Mouse (Mus musculus): ENCODE results near the gene BC005537. TPM values are rescaled to one million over a fixed set of nuclear protein-coding genes. Genes with fewer than 3 reads are reported as not detected.
A peak's percentile ranks its signal among the peaks of the same experiment; 100 is the strongest.
"Not testable (repeated sequence)": the region's sequence is repeated elsewhere in the genome, so short reads cannot be mapped to it uniquely, and the experiment has no call there.

The BC005537 gene
- polyA plus RNA-seq, 1 experiment from 2014 or later: 308 TPM

DNA sequence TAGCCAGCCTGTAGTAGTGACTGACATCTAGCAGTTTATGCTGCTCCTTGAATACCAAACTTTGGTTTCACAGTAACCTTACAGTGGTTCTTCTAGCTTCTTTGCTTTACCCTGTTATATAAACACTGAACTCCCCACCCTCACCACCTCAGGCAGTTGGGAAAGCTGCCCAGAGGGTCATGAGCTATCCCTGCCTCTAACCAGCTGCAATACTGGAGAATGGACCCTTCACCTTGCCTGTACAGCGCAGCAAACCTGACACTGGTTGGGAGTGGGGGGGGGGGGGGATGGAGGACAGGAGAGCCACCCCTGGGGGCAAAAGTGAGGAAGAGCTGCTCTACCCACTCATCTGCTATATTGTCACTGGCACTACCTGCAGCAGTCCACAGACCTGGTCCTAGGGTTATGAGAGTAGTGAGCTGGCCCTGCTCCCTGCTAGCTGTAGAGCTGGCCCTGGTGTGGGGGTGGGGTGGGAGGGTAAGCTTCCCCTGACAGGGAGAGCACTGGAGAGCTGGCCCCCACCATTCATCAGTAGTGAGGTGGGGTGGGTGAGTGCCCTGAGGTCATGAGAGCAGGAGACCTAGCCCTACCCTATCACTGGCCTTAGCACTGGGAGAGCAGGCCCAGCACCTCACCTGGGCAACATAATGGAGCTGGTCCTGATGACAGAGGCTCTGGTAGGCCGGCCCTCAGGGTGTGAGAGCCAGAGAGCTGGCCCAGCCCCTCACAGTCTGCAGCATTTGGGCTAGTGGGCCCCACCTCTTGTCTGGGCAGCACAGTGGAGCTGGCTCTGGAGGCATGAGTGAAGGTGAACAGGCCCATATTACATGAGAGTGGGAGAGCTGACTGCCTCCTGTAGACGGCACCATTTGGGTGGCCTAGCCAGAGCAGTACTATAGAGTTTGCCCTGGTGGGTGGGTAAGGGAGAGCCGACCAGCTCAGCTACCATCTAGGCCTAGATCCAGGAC lies 15.0 kb downstream of the BC005537 start:
- Histone ChIP-seq H3K36me3 (ENCODE audit: inconsistent target) (peaks cover 31% of the 10 kb centered on the region), H3K4me3 (ENCODE audit: inconsistent target) (no peak overlapping the region), H3K27ac (no peak overlapping the region), H3K79me2 (ENCODE audit: inconsistent target) (peaks cover 13% of the 10 kb centered on the region)
- WGBS (ENCODE audit: missing documents): 85% methylated on average over 4 of the region's 4 CpGs

DNA sequence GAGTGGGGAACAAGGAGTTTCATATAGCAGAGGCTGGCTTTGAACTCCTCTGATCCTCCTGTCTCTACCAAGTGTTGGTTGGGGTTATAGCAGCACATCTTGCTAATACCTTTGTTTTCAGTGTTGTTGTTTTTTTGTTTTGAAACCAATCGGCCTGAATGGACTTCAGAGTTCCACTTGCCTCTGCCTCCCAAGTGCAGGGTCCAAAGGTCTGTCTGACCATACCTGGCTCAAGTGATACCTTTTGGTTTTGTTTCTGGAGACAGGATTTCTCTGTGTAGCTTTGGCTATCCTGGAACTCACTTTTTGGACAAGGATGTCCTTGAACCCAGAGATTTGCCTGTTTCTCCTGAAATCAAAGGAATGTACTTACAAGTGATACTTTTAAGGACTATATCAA lies 18.5 kb downstream of the BC005537 start:
- peaks cover 6% of the 10 kb centered on the region for H3K36me3 ChIP-seq (ENCODE audit: inconsistent target)
- 100% methylated on average over 1 of the region's 1 CpGs for WGBS (ENCODE audit: missing documents)
- H3K4me3 ChIP-seq (ENCODE audit: inconsistent target): no peak overlapping the region
- H3K27ac ChIP-seq: no peak overlapping the region
- no peaks in the 10 kb centered on the region; the same call in 1 of the 2 replicates for H3K79me2 ChIP-seq (ENCODE audit: inconsistent target)

DNA sequence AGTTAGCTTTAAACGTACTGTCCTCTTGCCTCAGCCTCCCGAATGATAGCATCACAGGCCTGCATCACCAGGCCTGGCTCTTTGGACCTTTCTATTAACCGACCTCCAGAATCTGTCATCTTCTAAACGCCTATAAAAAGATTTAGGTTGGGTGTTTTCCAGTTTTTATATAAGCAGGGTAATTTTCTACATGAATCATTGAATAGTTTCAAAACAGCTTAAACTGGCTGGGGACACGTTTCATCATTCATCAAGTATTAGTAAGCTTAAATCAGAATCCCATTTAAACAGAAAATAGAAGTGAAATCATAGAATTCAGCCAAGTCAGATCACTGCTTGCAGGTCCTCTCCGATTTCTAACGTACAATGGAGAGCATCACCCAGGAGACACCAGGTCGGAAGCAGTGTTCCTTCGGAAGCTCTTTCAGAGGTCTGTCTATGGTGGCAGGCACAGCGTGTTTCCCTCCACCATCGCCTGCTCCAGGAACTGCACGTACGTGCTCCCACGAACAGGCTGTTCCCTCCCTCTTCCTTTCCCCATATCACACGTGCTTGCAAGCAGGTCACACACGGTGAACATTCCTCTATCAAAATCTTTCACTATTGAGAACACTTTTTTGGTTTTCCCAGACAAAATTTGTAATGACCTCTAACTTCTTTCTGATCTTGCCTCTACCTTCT lies 21.3 kb downstream of the BC005537 start:
- 92% methylated on average over 16 of the region's 16 CpGs for WGBS (ENCODE audit: missing documents)
- Histone ChIP-seq H3K79me2 (ENCODE audit: inconsistent target) (peaks cover 9% of the 10 kb centered on the region; the same call in 1 of the 2 replicates), H3K27ac (no peak overlapping the region), H3K4me3 (ENCODE audit: inconsistent target) (no peak overlapping the region), H3K36me3 (ENCODE audit: inconsistent target) (peaks cover 9% of the 10 kb centered on the region; the same call in 1 of the 2 replicates)

DNA sequence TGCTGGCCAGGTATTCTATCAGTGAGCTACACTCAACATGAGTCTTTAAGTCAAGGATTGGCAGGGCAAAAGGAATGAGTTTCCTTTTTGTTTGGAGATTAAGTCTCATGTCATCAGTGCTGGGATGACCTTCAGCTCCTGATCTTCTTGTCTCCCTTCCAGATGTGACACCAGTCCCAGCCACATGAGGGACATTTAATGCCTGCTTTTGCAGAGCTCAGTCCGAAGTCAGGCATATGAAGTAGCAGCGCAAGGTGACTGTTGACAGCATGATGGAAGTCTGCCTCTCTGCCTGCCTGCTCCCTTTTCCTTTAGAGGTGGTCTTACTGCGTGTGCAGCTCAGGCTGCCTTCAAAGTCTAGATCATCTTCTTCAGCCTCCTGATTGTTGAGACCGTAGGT lies 23.2 kb downstream of the BC005537 start:
- peaks cover 17% of the 10 kb centered on the region; the same call in 1 of the 2 replicates for H3K79me2 ChIP-seq (ENCODE audit: inconsistent target)
- no peak overlapping the region for H3K4me3 ChIP-seq (ENCODE audit: inconsistent target)
- H3K27ac ChIP-seq: no peak overlapping the region
- peaks cover 9% of the 10 kb centered on the region; the same call in 1 of the 2 replicates for H3K36me3 ChIP-seq (ENCODE audit: inconsistent target)
- 93% methylated on average over 4 of the region's 4 CpGs for WGBS (ENCODE audit: missing documents)

DNA sequence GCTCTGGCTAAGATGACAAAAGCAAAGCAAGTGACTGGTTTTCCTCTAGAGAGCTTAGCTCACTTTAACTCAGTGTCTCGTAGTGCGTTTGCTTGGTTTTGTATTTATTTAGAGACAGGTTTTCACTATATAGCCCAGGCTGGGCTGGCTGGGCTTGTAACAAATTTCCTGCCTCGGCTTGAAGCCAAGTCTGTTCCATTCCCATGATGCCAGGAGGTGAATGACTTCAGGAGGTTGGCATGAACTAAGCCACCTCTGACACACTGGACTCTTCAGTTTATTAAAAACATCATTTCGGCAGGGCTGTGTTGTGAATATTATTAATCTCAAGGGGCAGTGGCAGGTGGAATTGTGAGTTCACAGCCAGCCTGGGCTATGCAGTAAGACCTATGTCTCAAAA lies 24.1 kb downstream of the BC005537 start:
- H3K79me2 ChIP-seq (ENCODE audit: inconsistent target): peaks cover 27% of the 10 kb centered on the region
- H3K36me3 ChIP-seq (ENCODE audit: inconsistent target): peaks cover 7% of the 10 kb centered on the region; the same call in 1 of the 2 replicates
- WGBS (ENCODE audit: missing documents): 84% methylated on average over 4 of the region's 4 CpGs
- H3K27ac ChIP-seq: no peak overlapping the region
- H3K4me3 ChIP-seq (ENCODE audit: inconsistent target): no peak overlapping the region

DNA sequence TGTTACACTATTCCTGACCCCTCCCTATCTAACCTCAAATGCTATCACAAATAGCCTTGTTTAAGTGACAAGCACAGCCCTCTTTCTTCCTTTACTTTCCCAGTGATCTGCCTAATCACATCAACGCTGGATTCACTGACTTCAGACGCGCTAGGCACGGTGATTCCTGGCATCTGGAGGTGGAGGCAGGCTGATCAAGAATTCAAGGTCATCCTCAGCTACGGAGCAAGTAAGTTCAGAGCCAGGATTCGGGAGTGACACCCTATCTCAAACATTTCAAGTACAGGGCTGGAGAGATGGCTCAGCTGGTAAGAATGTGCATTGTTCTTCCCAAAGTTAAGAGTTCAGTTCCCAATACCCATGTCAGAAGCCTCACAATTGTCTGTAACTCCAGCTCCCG lies 24.7 kb downstream of the BC005537 start:
- H3K27ac ChIP-seq: no peak overlapping the region
- H3K4me3 ChIP-seq (ENCODE audit: inconsistent target): no peak overlapping the region
- 0 out of 2 replicates have a peak, but pooled peaks cover 5% of the 10 kb centered on the region for H3K36me3 ChIP-seq (ENCODE audit: inconsistent target)
- 90% methylated on average over 7 of the region's 7 CpGs for WGBS (ENCODE audit: missing documents)
- peaks cover 32% of the 10 kb centered on the region for H3K79me2 ChIP-seq (ENCODE audit: inconsistent target)

DNA sequence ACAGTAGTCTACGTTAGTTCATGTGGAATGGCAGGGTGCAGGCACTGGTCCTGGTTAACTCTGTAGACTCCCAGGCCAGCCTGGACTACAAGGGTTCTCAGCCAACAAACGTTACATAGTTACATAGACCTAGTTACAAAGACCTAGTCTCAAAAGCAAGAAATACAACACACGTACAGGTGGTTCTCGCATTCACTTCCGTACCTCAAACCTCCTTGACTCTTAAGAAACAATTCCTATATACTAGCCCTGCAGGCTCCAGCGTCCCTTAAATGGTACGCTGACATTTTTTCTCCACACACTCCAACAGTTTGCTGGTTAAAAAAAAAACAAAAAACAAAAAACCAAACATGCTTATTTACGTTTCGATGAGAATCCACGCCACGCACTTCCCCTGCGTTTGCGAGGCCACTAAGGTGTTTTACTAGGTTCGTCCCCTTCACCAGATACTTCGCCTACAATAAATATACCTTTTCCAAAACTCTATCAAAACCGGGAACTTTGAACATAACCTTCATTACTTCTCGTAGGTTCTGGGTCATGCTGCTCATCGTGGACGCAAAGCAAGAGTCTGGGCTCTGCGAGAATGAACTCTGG lies 29.4 kb downstream of the BC005537 start:
- Histone ChIP-seq H3K36me3 (ENCODE audit: inconsistent target) (no peaks in the 10 kb centered on the region), H3K4me3 (ENCODE audit: inconsistent target) (peak overlapping the region; percentile 83), H3K27ac (peak overlapping the region; percentile 79), H3K79me2 (ENCODE audit: inconsistent target) (peaks cover 71% of the 10 kb centered on the region)
- WGBS (ENCODE audit: missing documents): 2% methylated on average over 20 of the region's 20 CpGs

DNA sequence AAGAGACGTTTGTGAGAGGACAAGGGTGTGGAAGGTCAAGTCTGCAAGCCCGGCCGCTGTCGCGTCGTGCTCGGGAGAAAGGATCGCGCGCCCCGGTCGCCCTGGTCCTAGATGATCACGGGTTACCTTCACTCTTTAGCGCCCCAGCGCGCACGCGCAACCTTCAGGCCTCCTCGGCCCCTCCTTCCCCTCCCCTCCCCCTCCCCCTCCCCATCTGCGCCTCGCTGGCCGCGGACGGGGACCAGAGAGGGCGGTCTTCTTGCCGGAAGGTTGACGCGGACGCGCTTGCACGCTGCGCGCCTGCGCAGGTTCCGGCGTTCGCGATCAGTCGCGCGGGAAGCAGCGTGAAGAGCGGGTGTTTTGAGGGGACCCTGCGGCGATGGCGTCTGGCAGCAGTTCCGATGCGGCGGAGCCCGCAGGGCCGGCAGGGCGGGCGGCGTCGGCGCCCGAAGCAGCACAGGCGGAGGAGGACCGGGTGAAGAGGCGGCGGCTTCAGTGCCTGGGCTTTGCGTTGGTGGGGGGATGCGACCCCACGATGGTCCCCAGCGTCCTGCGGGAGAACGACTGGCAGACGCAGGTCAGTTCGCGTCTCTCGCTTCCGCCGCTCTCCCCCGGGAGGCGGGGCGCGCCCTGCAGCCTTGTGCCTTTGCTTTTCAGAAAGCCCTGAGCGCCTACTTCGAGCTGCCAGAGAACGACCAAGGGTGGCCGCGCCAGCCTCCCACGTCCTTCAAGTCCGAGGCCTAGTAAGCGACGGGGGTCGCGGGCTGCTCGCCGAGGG lies 30.1 kb downstream of the BC005537 start, which contains the start of the genes Acot13 and Tdp2:
TSS of gene Acot13 (minus strand) at position 188 of the 778 bp plus-strand sequence.
TSS of gene Tdp2 (plus strand) at position 327 of the 778 bp plus-strand sequence.
- Histone ChIP-seq H3K4me3 (ENCODE audit: inconsistent target) (peak within 1 kb of the TSS; percentile 83), H3K27ac (peak within 1 kb of the TSS; percentile 79), H3K79me2 (ENCODE audit: inconsistent target) (peaks cover 78% of the 10 kb centered on the region), H3K36me3 (ENCODE audit: inconsistent target) (no peaks in the 10 kb centered on the region)
- WGBS (ENCODE audit: missing documents): under 1% methylated on average over 58 of the region's 90 CpGs

DNA sequence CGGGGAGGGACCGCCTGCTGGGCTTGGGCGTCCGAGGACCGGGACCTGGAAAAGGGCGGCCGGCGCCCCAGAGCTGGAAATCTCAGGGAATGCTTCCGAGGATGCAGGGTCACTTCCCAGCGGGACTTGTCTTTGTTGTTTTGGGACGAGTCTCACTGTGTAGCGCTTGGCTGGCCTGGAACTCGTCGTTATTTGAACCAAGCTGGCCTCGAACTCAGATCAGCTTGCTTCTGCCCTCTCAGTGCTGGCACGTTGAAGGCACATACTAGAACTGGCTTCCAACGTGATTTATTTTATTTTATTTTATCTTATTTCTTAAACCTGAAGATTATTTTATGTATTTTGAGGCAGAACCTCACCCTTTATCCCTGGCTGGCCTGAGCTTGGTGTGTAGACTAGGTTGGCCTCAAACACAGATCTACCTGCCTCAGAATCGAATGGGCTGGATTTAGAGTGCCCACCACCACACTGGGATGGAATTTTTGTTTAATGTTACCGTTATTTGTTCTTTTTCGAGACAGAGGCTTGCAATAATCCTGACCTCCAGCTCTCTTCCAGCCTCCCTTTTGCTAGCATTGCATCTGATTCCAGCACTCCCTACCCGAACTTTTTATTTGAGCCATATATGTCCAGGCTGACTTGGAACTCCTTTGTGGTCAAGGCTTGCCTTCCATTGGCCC lies 30.8 kb downstream of the BC005537 start:
- Histone ChIP-seq H3K36me3 (ENCODE audit: inconsistent target) (no peaks in the 10 kb centered on the region), H3K4me3 (ENCODE audit: inconsistent target) (peak overlapping the region; percentile 65), H3K27ac (peak overlapping the region; percentile 24; the same call in 1 of the 2 replicates), H3K79me2 (ENCODE audit: inconsistent target) (peaks cover 82% of the 10 kb centered on the region)
- 6% methylated on average over 21 of the region's 21 CpGs for WGBS (ENCODE audit: missing documents)

DNA sequence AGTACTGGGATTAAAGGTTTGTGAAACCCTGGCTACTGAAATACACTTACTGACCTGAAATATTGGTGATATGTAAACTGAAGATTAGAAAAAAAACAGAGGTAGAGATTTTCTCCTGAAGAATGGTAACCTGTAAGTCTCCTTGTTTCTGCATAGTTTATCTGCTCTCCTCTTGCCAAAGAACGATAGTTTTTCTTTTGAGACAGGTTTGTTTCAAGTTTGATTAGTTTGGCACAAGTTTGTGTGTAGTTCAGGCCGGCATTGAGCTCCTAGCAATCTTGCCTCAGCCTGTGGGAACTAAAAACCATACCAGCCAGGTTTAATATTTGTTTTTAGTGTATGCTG lies 31.3 kb downstream of the BC005537 start:
- 73% methylated on average over 2 of the region's 2 CpGs for WGBS (ENCODE audit: missing documents)
- Histone ChIP-seq H3K27ac (0 out of 2 replicates have a peak overlapping the region, but pooled peaks have one; percentile 24), H3K4me3 (ENCODE audit: inconsistent target) (peak overlapping the region; percentile 65), H3K79me2 (ENCODE audit: inconsistent target) (peaks cover 82% of the 10 kb centered on the region), H3K36me3 (ENCODE audit: inconsistent target) (no peaks in the 10 kb centered on the region)

DNA sequence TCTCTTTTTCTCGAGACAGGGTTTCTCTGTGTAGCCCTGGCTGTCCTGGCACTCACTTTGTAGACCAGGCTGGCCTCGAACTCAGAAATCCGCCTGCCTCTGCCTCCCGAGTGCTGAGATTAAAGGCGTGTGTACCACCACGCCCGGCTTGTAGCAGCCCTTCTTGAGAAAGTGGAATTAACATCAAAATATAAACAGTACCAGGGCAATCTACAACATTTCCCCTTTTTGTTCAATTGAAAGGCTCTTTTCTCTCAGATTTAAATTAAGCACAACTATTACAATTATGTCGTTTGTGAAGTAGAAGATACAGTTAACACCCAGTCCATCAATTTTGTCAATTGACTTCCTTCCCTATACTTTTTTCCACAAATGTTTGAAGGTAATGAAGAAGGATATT lies 36.3 kb downstream of the BC005537 start:
- not testable (repeated sequence) for H3K4me3 ChIP-seq (ENCODE audit: inconsistent target); H3K36me3 ChIP-seq (ENCODE audit: inconsistent target); H3K27ac ChIP-seq
- H3K79me2 ChIP-seq (ENCODE audit: inconsistent target): peaks cover 66% of the 10 kb centered on the region
- WGBS (ENCODE audit: missing documents): 94% methylated on average over 4 of the region's 8 CpGs

DNA sequence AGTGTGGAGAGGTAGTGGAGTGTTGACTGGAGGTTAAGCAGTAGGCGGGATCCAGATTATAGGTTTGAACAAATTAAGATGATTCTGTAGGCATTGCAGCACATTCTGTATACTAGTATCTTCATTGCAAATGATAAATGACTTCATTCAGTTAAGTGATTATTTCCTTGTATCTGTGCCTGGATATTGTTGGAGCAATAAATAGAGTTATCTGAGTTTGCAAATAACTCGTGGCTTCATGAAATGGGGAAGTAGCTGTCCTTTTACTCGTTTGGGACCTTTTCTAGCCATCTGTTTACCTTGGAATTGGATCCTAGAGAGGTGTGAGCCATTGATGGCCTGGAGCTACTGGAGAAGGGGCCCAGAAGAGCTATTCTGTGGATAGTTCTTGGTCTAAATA lies 38.4 kb downstream of the BC005537 start:
- H3K36me3 ChIP-seq (ENCODE audit: inconsistent target): no peaks in the 10 kb centered on the region
- H3K4me3 ChIP-seq (ENCODE audit: inconsistent target): no peak overlapping the region
- H3K27ac ChIP-seq: no peak overlapping the region
- WGBS (ENCODE audit: missing documents): 37% methylated on average over 3 of the region's 3 CpGs
- peaks cover 45% of the 10 kb centered on the region for H3K79me2 ChIP-seq (ENCODE audit: inconsistent target)

DNA sequence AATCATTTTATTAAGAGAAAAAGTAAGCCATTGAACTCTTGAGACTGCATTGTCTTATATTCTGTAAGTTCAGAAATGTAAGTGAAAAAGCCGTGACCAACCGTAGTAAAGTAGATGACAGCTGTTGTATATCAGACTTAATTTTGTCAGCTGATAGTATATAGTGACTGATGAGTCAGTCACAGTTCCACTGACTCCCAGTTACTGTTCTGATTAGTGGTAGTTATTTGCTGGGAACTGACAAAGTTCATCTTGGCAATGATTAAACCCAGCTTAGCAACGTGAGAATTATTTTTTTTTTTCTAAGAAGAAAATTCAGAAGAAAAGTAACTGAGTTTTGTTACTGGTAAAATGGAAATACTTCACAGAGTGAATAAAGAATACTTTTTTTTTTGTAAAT lies 40.2 kb downstream of the BC005537 start:
- H3K27ac ChIP-seq: no peak overlapping the region
- WGBS (ENCODE audit: missing documents): 93% methylated on average over 3 of the region's 3 CpGs

More for the DNA sequence above, 40.2 kb downstream of the BC005537 start:
- Histone ChIP-seq H3K36me3 (ENCODE audit: inconsistent target) (no peaks in the 10 kb centered on the region), H3K79me2 (ENCODE audit: inconsistent target) (peaks cover 27% of the 10 kb centered on the region), H3K4me3 (ENCODE audit: inconsistent target) (no peak overlapping the region)
